In genomic region chr6:114238892-114239644, GRCm38 (mm10) we compare ENCODE assay signal across 12 mouse cellular contexts. TPM values are rescaled to one million over a fixed set of nuclear protein-coding genes. Genes with fewer than 3 reads are reported as not detected.
DNase-seq lines count a peak whose midpoint lies in the region; ATAC-seq and TF ChIP-seq lines count a peak whose summit lies in the region.
"Had no signal": no experiment of that assay in that cellular context is flagged by ENCODE, and none has a peak within 500 bp of the region (broad histone marks: within the 10 kb centered on the region; RNA-seq: fewer than 3 reads in every experiment).

No protein-coding gene starts in this region.

- no peak for TF ChIP-seq POLR2A in olfactory bulb, adult 2 months (IDR thresholded peaks at IDR 0.05; ENCODE audit: insufficient read depth, low read depth, low read length)

- no peaks in the 10 kb centered on the region for H3K27me3 ChIP-seq in embryonic facial prominence, embryonic 12.5 days
- H3K27me3 ChIP-seq in forebrain, embryonic 15.5 days, result no peaks in the 10 kb centered on the region
- H3K27me3 ChIP-seq in midbrain, embryonic 10.5 days (ENCODE audit: low read depth, poor library complexity, severe bottlenecking), result peaks cover 29% of the 10 kb centered on the region
- H3K27me3 ChIP-seq in liver, embryonic 12.5 days (replicated peaks), result peaks cover 10% of the 10 kb centered on the region; the same call in 1 of the 2 replicates

- no peak overlapping the region for H3K9ac ChIP-seq in embryonic facial prominence, embryonic 12.5 days
- H3K9ac ChIP-seq in forebrain, embryonic 15.5 days (replicated peaks), result no peak overlapping the region
- no peak overlapping the region for H3K9ac ChIP-seq in liver, embryonic 12.5 days
- H3K9ac ChIP-seq: embryonic facial prominence, embryonic 13.5 days; heart, embryonic 12.5 days had no signal

- H3K36me3 ChIP-seq in embryonic facial prominence, embryonic 12.5 days, result no peaks in the 10 kb centered on the region
- no peaks in the 10 kb centered on the region for H3K36me3 ChIP-seq in forebrain, embryonic 15.5 days
- H3K36me3 ChIP-seq in midbrain, embryonic 10.5 days, result no peaks in the 10 kb centered on the region
- no peaks in the 10 kb centered on the region for H3K36me3 ChIP-seq in liver, embryonic 12.5 days
- H3K36me3 ChIP-seq: embryonic facial prominence, embryonic 13.5 days; heart, embryonic 12.5 days had no signal

- intact Hi-C loops in left cerebral cortex, adult 2 months (cut with DNase I), result no loop called here

- no peak overlapping the region for H3K4me3 ChIP-seq in embryonic facial prominence, embryonic 12.5 days
- no peak overlapping the region for H3K4me3 ChIP-seq in forebrain, embryonic 15.5 days
- no peak overlapping the region for H3K4me3 ChIP-seq in midbrain, embryonic 10.5 days
- H3K4me3 ChIP-seq in olfactory bulb, adult 2 months (ENCODE audit: insufficient read depth, low read depth, low read length), result no peak overlapping the region
- H3K4me3 ChIP-seq in liver, embryonic 12.5 days, result no peak overlapping the region
- no peak overlapping the region for H3K4me3 ChIP-seq in left cerebral cortex, adult 2 months
- H3K4me3 ChIP-seq: embryonic facial prominence, embryonic 13.5 days; heart, embryonic 12.5 days had no signal

- TF ChIP-seq CTCF in olfactory bulb, adult 2 months (IDR thresholded peaks at IDR 0.05; ENCODE audit: insufficient read depth, low read depth, low read length), result no peak
- no peak for TF ChIP-seq CTCF in left cerebral cortex, adult 2 months (IDR thresholded peaks at IDR 0.05)

- no peak overlapping the region for H3K4me2 ChIP-seq in embryonic facial prominence, embryonic 12.5 days (replicated peaks)
- H3K4me2 ChIP-seq in forebrain, embryonic 15.5 days (replicated peaks), result no peak overlapping the region
- no peak overlapping the region for H3K4me2 ChIP-seq in liver, embryonic 12.5 days
- H3K4me2 ChIP-seq: embryonic facial prominence, embryonic 13.5 days; heart, embryonic 12.5 days had no signal

- no peaks in the 10 kb centered on the region for H3K9me3 ChIP-seq in embryonic facial prominence, embryonic 12.5 days
- H3K9me3 ChIP-seq in forebrain, embryonic 15.5 days, result no peaks in the 10 kb centered on the region
- H3K9me3 ChIP-seq in midbrain, embryonic 10.5 days (replicated peaks), result no peaks in the 10 kb centered on the region
- H3K9me3 ChIP-seq in liver, embryonic 12.5 days (replicated peaks), result no peaks in the 10 kb centered on the region
- H3K9me3 ChIP-seq: embryonic facial prominence, embryonic 13.5 days; heart, embryonic 12.5 days had no signal

- DNase-seq in midbrain, embryonic 10.5 days (ENCODE audit: low spot score), result no peak
- no peak for DNase-seq in left cerebral cortex, adult 2 months (ENCODE audit: extremely low spot score in 1 of 2, low spot score in 2 of 2)
- DNase-seq in spleen, postnatal 10 days (ENCODE audit: low spot score in 2 of 2), result no peak
- DNase-seq: adrenal gland, postnatal 10 days; right cerebral cortex, adult 18-20 months had no signal

- H3K4me1 ChIP-seq in embryonic facial prominence, embryonic 12.5 days, result peaks cover 7% of the 10 kb centered on the region
- H3K4me1 ChIP-seq in forebrain, embryonic 15.5 days, result peaks cover 25% of the 10 kb centered on the region
- H3K4me1 ChIP-seq in midbrain, embryonic 10.5 days, result peaks cover 22% of the 10 kb centered on the region
- H3K4me1 ChIP-seq in olfactory bulb, adult 2 months (ENCODE audit: control insufficient read depth, insufficient read depth, low read length), result peaks cover 25% of the 10 kb centered on the region
- no peaks in the 10 kb centered on the region for H3K4me1 ChIP-seq in liver, embryonic 12.5 days
- H3K4me1 ChIP-seq: heart, embryonic 12.5 days had no signal

- 0 out of 2 replicates have a peak, but pooled peaks have one; percentile 26 for ATAC-seq in embryonic facial prominence, embryonic 12.5 days (ENCODE audit: insufficient number of reproducible peaks, insufficient read depth, low FRiP score, low TSS enrichment)
- peak; percentile 79 for ATAC-seq in forebrain, embryonic 15.5 days (replicated peaks)
- no peak for ATAC-seq in liver, embryonic 12.5 days

- H3K27ac ChIP-seq in embryonic facial prominence, embryonic 12.5 days, result no peak overlapping the region
- peak overlapping the region; percentile 73 for H3K27ac ChIP-seq in forebrain, embryonic 15.5 days (replicated peaks)
- peak overlapping the region; percentile 23; the same call in 1 of the 2 replicates for H3K27ac ChIP-seq in midbrain, embryonic 10.5 days (replicated peaks)
- H3K27ac ChIP-seq in olfactory bulb, adult 2 months (ENCODE audit: insufficient read depth, low read depth, low read length), result peak overlapping the region; percentile 38; the same call in 1 of the 2 replicates
- no peak overlapping the region for H3K27ac ChIP-seq in liver, embryonic 12.5 days
- no peak overlapping the region for H3K27ac ChIP-seq in left cerebral cortex, adult 2 months
- H3K27ac ChIP-seq: embryonic facial prominence, embryonic 13.5 days; kidney, postnatal 0 days had no signal

- 23% methylated on average over 5 of the region's 6 CpGs for WGBS in embryonic facial prominence, embryonic 12.5 days
- 17% methylated on average over 5 of the region's 6 CpGs for WGBS in forebrain, embryonic 15.5 days
- 42% methylated on average over 6 of the region's 6 CpGs for WGBS in midbrain, embryonic 10.5 days
- WGBS in olfactory bulb, adult 2 months, result 15% methylated on average over 6 of the region's 6 CpGs
- 18% methylated on average over 5 of the region's 6 CpGs for WGBS in liver, embryonic 12.5 days (ENCODE audit: insufficient replicate concordance)

RNA-seq across cellular contexts. Expression of gene Slc6a1, which starts 43.4 kb away (rescaled TPM):
- 1.7 and 2.7 TPM in 2 replicates for polyA plus RNA-seq in embryonic facial prominence, embryonic 12.5 days (2016; fragmentation: Nextera tagmentation; extraction: Ambion mirVana)
- 98.4 and 99.8 TPM in 2 replicates for polyA plus RNA-seq in forebrain, embryonic 15.5 days (2015; fragmentation: Nextera tagmentation; extraction: Ambion mirVana)
- polyA plus RNA-seq in midbrain, embryonic 10.5 days (2016; fragmentation: Nextera tagmentation; extraction: Ambion mirVana), result 4.7 and 13.1 TPM in 2 replicates
- polyA plus RNA-seq in olfactory bulb, adult 2 months (2012; ENCODE audit: insufficient read depth, insufficient read length, low replicate concordance, missing spikeins), result 94.2 and 142 TPM in 2 replicates
- not detected in 2 replicates for polyA plus RNA-seq in liver, embryonic 12.5 days (2016; fragmentation: Nextera tagmentation; extraction: Ambion mirVana)
- total RNA-seq in left cerebral cortex, adult 2 months (2021), result 100 to 1,000 TPM; 292 to 305 TPM

Comparison
In these comparisons a context has a peak if more than half of its experiments do, and no peak if none do; other contexts are left out.
1. H3K27ac ChIP-seq: peak in forebrain, embryonic 15.5 days (single experiment), midbrain, embryonic 10.5 days (single experiment) and olfactory bulb, adult 2 months (single experiment); none in embryonic facial prominence, embryonic 12.5 days (single experiment), liver, embryonic 12.5 days (single experiment) and left cerebral cortex, adult 2 months (single experiment).